Mouse (Mus musculus): Measurements from ENCODE around the gene Eif2b5.

Gene Eif2b5

GRCm38 (mm10) chr16:20535296-20536080 lies 36.9 kb downstream of the Eif2b5 start, which contains the start of gene Ap2m1:
TSS of gene Ap2m1 (plus strand) at chr16:20535478.
- in situ Hi-C loops (cut with MboI, MseI), result no loop called here

DNA sequence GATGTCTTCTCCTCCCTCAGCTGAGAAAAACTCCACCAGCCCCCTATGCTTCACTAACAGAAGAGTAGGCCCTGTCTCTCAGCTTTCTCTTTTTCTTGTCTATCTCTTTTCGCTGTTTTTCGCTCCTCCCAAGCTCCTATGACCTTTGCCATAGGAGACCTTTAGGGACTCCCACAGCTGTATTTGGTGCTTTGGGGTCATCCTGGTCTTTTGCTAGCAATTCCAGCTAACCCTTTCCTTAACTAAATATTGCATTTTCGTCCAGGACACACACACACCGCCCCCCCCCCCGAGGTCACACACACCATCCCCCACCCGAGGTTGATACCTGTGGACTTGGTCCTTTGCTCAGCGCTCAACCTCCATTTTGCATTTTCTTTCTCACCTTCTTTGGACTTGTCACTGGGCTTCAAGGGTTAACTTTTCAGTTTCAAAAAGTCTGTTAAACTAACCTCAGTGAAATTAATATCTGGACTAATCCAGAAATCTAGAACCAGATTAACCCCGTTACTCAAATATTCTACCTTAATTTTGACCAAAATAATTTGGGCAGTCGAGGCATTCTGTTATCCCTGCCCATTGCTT lies 37.6 kb downstream of the Eif2b5 start:
- in situ Hi-C loops (cut with MboI, MseI), result no loop called here

DNA sequence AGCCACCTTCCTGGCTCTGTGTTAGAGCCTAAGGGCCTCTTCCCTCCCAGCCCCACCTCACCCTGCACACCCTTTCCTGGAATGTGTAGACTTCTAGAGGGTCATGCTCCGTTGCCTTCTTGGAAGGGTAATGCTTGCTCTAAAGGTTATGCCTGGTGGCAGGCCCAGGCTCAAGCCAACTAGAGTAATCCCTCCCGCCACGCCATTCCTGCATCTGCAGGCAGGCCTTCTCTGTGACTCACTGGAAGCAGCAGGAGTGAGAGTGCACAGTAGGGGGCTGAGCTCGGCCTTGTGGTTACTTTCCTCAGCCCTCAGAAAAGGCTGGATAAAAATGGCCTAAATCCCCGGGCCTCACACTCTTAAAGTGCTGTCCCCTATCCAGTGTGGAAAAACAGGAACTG lies 38.5 kb downstream of the Eif2b5 start:
- in situ Hi-C loops (cut with MboI, MseI), result no loop called here

- in situ Hi-C loops (cut with MboI, MseI), result no loop called here
These were observed 39.1 kb downstream of the Eif2b5 start for GRCm38 (mm10) chr16:20537601-20538320.

- in situ Hi-C loops (cut with MboI, MseI), result loop anchor here (10.0 kb wide), 1 partner anchor 75 kb away; the partner anchor contains the start of genes Alg3, Eef1akmt4 and Gm49333
These were observed 41.0 kb downstream of the Eif2b5 start for GRCm38 (mm10) chr16:20539649-20540048.

GRCm38 (mm10) chr16:20540438-20540837 lies 41.8 kb downstream of the Eif2b5 start:
- in situ Hi-C loops (cut with MboI, MseI), result loop anchor here (10.0 kb wide), 1 partner anchor 74 kb away; the partner anchor contains the start of genes Alg3, Eef1akmt4 and Gm49333

DNA sequence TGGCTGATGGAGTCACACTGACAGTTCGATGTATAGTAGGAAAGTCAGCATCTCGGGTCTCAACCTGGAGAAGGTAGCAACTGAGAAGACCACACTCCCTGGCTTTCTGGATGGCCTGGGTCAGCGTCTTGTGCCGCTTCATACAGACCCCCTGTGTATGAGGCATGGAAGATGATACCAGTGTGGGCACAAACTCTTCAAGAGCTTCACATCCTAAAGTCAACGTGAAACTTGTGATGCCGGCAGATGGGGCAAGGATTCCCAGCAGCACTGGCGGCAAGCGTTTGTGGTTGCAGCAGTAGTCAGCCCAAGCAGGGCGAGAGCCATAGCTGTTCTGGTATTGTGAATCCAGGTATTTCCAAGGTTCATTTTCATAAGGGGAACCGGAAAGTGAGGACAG lies 47.1 kb downstream of the Eif2b5 start:
- in situ Hi-C loops (cut with MboI, MseI), result loop anchor here (10.0 kb wide), 1 partner anchor 69 kb away; the partner anchor contains the start of genes Alg3, Eef1akmt4 and Gm49333

DNA sequence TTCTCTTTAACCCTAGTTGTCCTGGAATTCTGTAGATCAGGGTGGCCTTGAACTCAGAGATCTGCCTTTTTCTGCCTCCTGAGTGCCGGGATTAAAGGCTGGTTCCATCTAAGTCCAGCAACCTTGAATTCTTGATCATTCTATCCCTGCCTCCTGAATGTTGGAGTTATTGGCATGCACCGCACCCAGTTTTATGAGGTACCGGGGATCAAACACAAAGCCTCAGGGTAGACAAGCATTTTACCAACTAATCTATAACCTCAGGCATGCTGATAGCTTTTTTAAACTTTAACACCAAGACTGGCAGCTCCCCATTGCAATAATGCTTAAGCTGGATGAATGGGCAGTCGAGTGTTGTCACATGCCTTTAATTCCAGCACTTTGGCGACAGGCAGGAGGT lies 48.8 kb downstream of the Eif2b5 start:
- in situ Hi-C loops (cut with MboI, MseI), result loop anchor here (10.0 kb wide), 1 partner anchor 67 kb away; the partner anchor contains the start of genes Alg3, Eef1akmt4 and Gm49333

DNA sequence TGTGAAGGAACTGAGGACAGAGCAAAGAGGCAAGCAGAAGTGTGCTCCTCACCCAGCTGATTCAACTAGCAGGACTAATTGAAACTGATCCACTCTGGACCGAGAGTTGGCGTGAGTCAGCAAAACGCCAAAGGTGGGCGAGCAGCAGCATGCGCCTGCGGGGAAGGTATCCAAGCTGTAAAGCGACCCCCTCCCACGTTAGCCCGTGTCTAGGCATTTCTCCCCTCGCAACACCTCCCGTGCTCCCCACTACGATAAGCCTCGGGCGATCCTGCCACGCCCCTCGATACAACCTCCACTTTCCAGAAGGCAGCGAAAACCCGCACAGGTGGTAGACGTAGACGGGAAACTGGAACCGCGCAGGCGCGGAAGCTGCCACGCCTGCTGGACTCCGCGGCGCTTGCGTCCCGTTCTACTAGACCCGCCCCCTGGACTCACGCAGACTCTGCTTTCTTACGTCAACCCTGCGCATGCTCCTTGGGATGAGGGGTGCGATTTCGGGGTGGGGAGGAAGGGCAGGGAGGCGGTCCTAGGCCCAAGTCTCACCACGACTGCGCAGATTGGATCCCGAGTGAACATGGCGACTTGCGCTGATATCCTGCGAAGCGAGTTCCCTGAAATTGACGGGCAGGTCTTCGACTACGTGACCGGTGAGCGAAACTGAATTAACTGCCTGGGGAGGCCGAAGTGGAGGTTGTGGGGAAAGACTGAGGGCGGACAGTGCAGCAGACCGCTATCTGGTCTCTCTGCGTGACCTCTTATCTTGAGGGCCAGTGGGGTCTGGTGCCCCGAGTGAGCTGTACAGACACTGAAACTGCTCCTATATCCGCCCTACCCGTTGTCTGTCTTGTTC lies 49.7 kb downstream of the Eif2b5 start, which contains the start of gene Abcf3:
Gene Abcf3, plus strand, starts transcription at position 482 of the 853 bp plus-strand sequence.
- in situ Hi-C loops (cut with MboI, MseI), result loop anchor here (10.0 kb wide), 1 partner anchor 66 kb away; the partner anchor contains the start of genes Alg3, Eef1akmt4 and Gm49333

GRCm38 (mm10) chr16:20549161-20549560 lies 50.5 kb downstream of the Eif2b5 start:
- in situ Hi-C loops (cut with MboI, MseI), result loop anchor here (10.0 kb wide), 1 partner anchor 66 kb away; the partner anchor contains the start of genes Alg3, Eef1akmt4 and Gm49333

- in situ Hi-C loops (cut with MboI, MseI), result no loop called here
These were observed 53.1 kb downstream of the Eif2b5 start for GRCm38 (mm10) chr16:20551691-20552090.

GRCm38 (mm10) chr16:20552594-20552993 lies 54.0 kb downstream of the Eif2b5 start:
- in situ Hi-C loops (cut with MboI, MseI), result no loop called here

- in situ Hi-C loops (cut with MboI, MseI), result no loop called here
These were observed 56.4 kb downstream of the Eif2b5 start for GRCm38 (mm10) chr16:20555000-20555399.

DNA sequence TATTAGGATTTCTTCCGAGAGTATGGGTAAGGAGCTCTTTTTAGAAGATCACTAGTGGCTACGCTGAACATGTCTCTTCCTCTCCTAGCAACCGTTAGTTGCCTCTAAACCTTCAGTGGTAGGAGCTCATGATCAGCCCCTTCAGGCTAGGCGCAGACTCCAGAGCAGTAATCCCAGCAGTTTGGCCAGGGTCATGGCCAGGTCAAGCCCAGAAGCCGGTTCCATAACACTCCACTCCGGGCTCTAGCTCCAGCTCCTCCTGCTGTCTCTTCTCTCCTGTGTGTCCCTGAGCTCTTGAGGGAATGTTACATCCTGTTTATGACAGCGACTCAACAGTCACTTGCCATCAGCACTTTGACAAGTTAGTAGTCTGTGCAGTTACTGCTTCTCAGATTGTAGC lies 58.8 kb downstream of the Eif2b5 start:
- in situ Hi-C loops (cut with MboI, MseI), result no loop called here

Measured in T-helper 2 cell (primary cell).